Mouse (Mus musculus): Measurements from ENCODE around the gene Sept11.

DNA sequence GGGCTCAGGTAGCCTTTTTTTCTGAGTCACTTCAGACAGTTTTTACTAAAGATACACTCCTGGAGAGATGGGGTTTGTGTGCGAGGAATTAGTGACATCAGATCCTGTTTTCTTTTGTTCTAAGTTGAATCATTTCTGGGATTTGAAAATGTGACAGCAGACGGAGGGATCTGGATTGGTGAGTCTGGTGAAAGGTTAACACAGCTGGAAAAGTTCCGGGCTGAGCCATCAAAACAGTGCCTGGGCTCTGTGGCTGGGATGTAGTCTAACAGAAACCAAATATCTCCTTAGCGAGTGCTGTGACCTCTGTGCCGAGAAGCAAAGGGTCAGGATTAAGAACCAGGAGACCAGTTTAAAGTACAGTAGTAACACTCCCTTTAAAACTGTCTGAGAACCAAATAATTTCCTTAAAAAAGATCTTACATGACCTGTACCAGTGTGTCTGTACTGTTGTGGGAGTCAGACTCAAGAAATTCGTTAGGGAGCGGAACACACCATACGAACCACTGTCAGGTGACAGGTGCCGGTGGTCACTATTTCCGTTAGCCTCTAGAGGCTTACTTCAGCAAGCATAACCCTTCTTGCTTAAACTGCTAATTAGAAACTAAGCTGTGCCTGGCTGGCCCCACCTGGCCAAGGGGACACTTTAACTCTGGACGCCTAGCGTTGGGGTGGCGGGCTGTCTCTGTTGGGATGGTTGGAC is 4.1 kb downstream of the Sept11 start:
- no peak for TF ChIP-seq GATA1 (IDR thresholded peaks at IDR 0.05; ENCODE audit: borderline replicate concordance, low read length)
- no peak for TF ChIP-seq FLI1 (IDR thresholded peaks at IDR 0.05; ENCODE audit: low read length)
